Mouse (Mus musculus) A20 (cell line): ENCODE data around the gene Gm12355.

Experiments
- DNase-seq: peaks from one replicate; pipeline ENCODE4 v3.0.0-alpha.2; 2011; ENCODE audit warnings: low read depth, low spot score

Gm12355 gene

GRCm38 (mm10) chr11:98582030-98582388 is 43.5 kb downstream of the Gm12355 start:
- no peak for DNase-seq

DNA sequence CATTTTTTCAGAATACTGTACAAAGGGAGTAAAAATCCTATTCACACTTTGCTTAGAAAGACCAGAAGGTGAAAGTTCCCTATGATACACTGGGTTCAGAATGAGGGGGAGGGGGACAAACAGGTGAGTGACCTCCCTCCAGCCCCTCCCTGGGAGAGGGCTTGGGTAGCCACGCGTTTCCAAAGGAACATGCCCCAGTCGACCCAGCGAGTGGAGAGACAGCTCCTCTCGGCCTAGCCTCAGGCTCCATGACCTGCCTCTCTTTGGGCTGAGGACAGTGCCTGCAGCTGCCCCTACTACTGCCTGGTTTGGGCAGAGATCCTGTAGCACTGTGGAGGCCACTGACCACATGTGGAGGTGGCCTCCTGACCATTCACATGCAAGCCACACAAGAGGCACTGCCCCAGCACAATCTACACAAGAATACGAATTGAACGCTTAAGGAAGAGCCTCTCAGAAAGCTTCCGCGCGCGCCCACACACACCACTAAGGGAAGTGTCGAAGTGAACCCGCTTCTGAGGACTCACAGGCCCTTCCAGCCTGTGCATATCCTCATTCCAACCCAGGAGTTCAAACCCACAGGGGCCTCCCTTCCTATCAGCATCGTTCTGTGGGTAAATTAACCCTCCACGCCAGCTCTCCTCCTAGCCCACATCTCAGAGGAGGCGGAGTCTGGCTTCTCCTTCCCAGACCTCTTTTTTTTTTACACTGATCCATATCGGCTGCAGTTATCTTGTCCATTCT is 44.0 kb downstream of the Gm12355 start:
- no peak for DNase-seq

DNA sequence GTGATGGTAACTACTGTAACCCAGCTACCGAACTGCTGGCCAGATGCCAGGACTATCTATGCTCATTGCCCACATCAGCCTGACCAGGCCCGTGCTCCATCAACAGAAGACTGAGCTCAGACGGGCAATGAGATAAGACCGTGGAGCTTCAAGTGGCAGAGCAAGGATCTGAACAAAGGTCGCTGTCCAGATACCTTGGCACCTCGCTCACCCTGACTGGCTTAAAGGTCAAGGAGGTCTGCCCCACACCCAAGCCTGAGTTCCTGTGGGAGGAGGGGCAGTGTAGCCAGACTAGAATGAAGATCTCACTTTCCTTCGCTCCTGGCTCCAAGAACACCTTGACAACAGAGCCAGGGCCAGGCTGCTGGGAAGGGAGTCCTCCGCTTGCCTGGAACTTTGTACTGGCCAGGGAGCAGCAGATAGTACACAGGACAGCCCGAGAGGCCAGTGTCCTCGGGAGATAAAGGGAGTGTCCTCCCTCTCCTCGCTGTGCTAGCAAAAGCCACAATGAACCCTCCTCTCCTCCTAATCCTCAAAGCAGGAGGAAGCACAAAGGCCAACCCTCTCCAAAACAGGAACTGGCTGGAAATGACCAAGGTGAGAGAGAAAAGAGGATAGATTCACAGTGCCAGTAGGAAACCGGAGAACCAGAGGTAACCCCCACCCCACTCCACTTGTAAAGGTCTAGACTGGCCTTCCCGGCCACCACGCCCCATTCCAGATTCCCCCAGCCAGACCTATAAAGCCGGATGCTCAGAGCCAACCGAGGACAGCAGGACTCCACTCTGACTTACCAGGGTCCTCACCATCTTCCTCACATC is 45.0 kb downstream of the Gm12355 start:
- no peak for DNase-seq

DNA sequence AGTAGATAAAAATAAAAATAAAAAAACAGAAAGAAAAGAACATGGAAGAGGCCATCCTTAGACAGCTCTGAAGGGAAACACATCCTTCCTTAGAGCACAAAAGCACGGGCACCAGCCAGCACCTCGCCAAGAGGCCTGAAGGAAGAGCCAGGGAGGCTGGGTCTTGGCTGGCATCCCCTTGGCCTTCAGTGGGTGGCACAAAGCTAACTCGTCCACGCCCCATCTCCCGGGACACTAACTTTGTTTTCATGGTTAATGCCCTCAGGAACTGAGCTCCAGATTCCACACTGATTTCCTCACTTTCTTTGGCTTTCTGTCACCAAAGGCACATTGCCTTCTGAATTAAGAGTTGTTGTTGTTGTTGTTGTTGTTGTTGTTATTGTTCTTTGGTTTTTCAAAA is 47.7 kb downstream of the Gm12355 start:
- no peak for DNase-seq
